Mouse (Mus musculus): ENCODE data around the gene Ogn.

GRCm38 (mm10) chr13:49628167-49628566, 20.3 kb downstream of the Ogn start:
- TF ChIP-seq TAL1 (IDR thresholded peaks at IDR 0.05; ENCODE audit: low read length) (no peak), EP300 (IDR thresholded peaks at IDR 0.05; ENCODE audit: low read depth in 1 of 2, low read length in 2 of 2) (no peak), CTCF (IDR thresholded peaks at IDR 0.05 in 2 of 3, conservative IDR thresholded peaks at IDR 0.05 in 1 of 3; ENCODE audit: control insufficient read depth in 1 of 3, insufficient read depth in 1 of 3, low read depth in 2 of 3, low read length in 3 of 3, poor library complexity in 1 of 3, severe bottlenecking in 1 of 3) (no peak), USF1 (IDR thresholded peaks at IDR 0.05; ENCODE audit: low read depth, low read length) (no peak), ZNF384 (IDR thresholded peaks at IDR 0.05; ENCODE audit: low read depth, low read length) (no peak), JUND (IDR thresholded peaks at IDR 0.05; ENCODE audit: low read depth, low read length) (no peak), E2F4 (IDR thresholded peaks at IDR 0.05; ENCODE audit: borderline replicate concordance, low read depth, low read length) (no peak), GATA1 (IDR thresholded peaks at IDR 0.05; ENCODE audit: low read depth, low read length) (no peak), MXI1 (IDR thresholded peaks at IDR 0.05; ENCODE audit: low read depth, low read length) (no peak), ZKSCAN1 (IDR thresholded peaks at IDR 0.05; ENCODE audit: low read depth, low read length) (no peak)

All from MEL (cell line).